Mouse (Mus musculus): ENCODE results near the gene Ptprg.

DNA sequence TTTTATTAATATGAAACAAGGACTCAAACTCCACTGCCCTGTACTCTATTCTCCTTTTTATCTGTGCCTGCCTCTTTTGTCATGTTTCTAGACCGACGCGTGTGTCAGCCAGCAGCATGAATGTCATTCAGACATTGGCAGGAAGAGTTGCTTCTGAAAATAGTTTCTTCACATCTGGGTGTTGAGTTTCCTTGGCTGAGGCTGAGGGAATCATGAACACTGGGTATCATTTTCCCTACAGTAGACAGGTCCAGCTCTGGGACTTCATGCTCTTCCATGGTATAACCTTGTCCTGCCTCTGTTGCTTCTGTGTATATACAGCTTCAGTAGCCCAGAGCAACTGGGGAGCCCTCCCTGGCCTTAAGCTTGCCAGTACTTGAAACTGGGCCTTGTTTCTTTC lies 310.0 kb downstream of the Ptprg start:
- no peak for TF ChIP-seq CTCF (IDR thresholded peaks at IDR 0.05; ENCODE audit: borderline replicate concordance, insufficient read depth, low read depth, low read length)
- no peak for TF ChIP-seq POLR2A (IDR thresholded peaks at IDR 0.05; ENCODE audit: borderline replicate concordance, insufficient read depth, low read length)

All from cerebellum, adult 2 months (tissue).